Mouse (Mus musculus) brain, adult 2 months (tissue): ENCODE results near the gene Enpp1.

Experiments
- DNase-seq: peaks from one replicate; pipeline ENCODE4 v3.0.0; 2011; ENCODE audit warnings: low read depth, low spot score

Gene Enpp1

GRCm38 (mm10) chr10:24711480-24712366 is at the start of gene Enpp1:
TSS of gene Enpp1 (minus strand) at chr10:24712159.
- DNase-seq, result peak; percentile 27

- DNase-seq, result no peak
Observed at GRCm38 (mm10) chr10:24758326-24758915, 46.5 kb upstream of the Enpp1 start.

GRCm38 (mm10) chr10:24754874-24755540 is 43.0 kb upstream of the Enpp1 start:
- no peak for DNase-seq

- no peak for DNase-seq
Observed at GRCm38 (mm10) chr10:24754251-24754835, 42.4 kb upstream of the Enpp1 start.

GRCm38 (mm10) chr10:24753536-24754250 is 41.7 kb upstream of the Enpp1 start:
- DNase-seq, result no peak

- no peak for DNase-seq
Observed at GRCm38 (mm10) chr10:24742950-24743487, 31.1 kb upstream of the Enpp1 start.

GRCm38 (mm10) chr10:24741229-24742198 is 29.6 kb upstream of the Enpp1 start:
- no peak for DNase-seq

- DNase-seq, result no peak
Observed at GRCm38 (mm10) chr10:24739171-24739570, 27.2 kb upstream of the Enpp1 start.

GRCm38 (mm10) chr10:24738456-24738855 is 26.5 kb upstream of the Enpp1 start:
- no peak for DNase-seq

GRCm38 (mm10) chr10:24735027-24735777 is 23.2 kb upstream of the Enpp1 start:
- no peak for DNase-seq

GRCm38 (mm10) chr10:24727478-24727877 is 15.5 kb upstream of the Enpp1 start:
- no peak for DNase-seq

GRCm38 (mm10) chr10:24725197-24725596 is 13.2 kb upstream of the Enpp1 start:
- DNase-seq, result no peak

GRCm38 (mm10) chr10:24721841-24722240 is 9.9 kb upstream of the Enpp1 start:
- no peak for DNase-seq

GRCm38 (mm10) chr10:24719383-24719782 is 7.4 kb upstream of the Enpp1 start:
- DNase-seq, result no peak

- no peak for DNase-seq
Observed at GRCm38 (mm10) chr10:24718720-24719119, 6.8 kb upstream of the Enpp1 start.

- peak; percentile 68 for DNase-seq
Observed at GRCm38 (mm10) chr10:24718058-24718457, 6.1 kb upstream of the Enpp1 start.

GRCm38 (mm10) chr10:24716232-24716631 is 4.3 kb upstream of the Enpp1 start:
- no peak for DNase-seq

GRCm38 (mm10) chr10:24712901-24713300 is 942 bp upstream of the Enpp1 start:
- DNase-seq, result no peak

GRCm38 (mm10) chr10:24712367-24712761 is 405 bp upstream of the Enpp1 start:
- DNase-seq, result no peak
